Mouse (Mus musculus) heart, postnatal 0 days (tissue): ENCODE data around the gene Stx8. TPM values are rescaled to one million over a fixed set of nuclear protein-coding genes. Genes with fewer than 3 reads are reported as not detected.
A peak's percentile ranks its signal among the peaks of the same experiment; 100 is the strongest.

Experiments
- ATAC-seq: fragments of 200-750 bp; cut with Nextera tagmentation; 2 replicates; pipeline ENCODE4 v1.8.0; 2017; ENCODE audit warnings: low read depth, moderate number of reproducible peaks, moderate library complexity; ENCODE audit not compliant: insufficient read depth
- DNase-seq: peaks from one replicate; pipeline ENCODE4 v3.0.0-alpha.2; 2016; ENCODE audit warnings: low spot score
- H3K27ac ChIP-seq: fragments of 300-500 bp; sonication (generic); 2 replicates; pipeline ENCODE4 v1.5.1; 2014; ENCODE audit warnings: low read depth, mild to moderate bottlenecking
- H3K27me3 ChIP-seq: fragments of 300-500 bp; sonication (generic); 2 replicates; pipeline ENCODE4 v1.6.1; 2014; ENCODE audit warnings: low read length, mixed read lengths; ENCODE audit not compliant: control insufficient read depth, insufficient read depth
- H3K36me3 ChIP-seq: fragments of 300-500 bp; sonication (generic); replicated peaks from 2 replicates; pipeline ENCODE4 v1.6.1; 2014; ENCODE audit warnings: low read length, mixed read lengths; ENCODE audit not compliant: control insufficient read depth, insufficient read depth
- H3K4me1 ChIP-seq: fragments of 300-500 bp; sonication (generic); 2 replicates; pipeline ENCODE4 v1.6.1; 2014; ENCODE audit warnings: antibody characterized with exemption; ENCODE audit not compliant: control insufficient read depth, insufficient read depth
- H3K4me2 ChIP-seq: fragments of 300-500 bp; sonication (generic); 2 replicates; pipeline ENCODE4 v1.6.1; 2014; ENCODE audit warnings: low read depth, mild to moderate bottlenecking, low read length, moderate library complexity
- H3K4me3 ChIP-seq: fragments of 300-500 bp; sonication (generic); 2 replicates; pipeline ENCODE4 v1.5.1; 2014; ENCODE audit warnings: low read depth, low read length
- H3K9ac ChIP-seq: fragments of 300-500 bp; sonication (generic); replicated peaks from 2 replicates; pipeline ENCODE4 v1.6.1; 2014; ENCODE audit warnings: low read depth, low read length, mixed read lengths
- H3K9me3 ChIP-seq: fragments of 300-500 bp; sonication (generic); replicated peaks from 2 replicates; pipeline ENCODE4 v1.6.1; 2016; ENCODE audit warnings: low read length; ENCODE audit not compliant: control insufficient read depth
- CTCF ChIP-seq: IDR thresholded peaks from 2 replicates; pipeline ENCODE4 v1.5.1; 2016; ENCODE audit warnings: antibody characterized with exemption, control low read depth, low read depth
- EP300 ChIP-seq: IDR thresholded peaks from 2 replicates; pipeline ENCODE4 v1.6.1; 2016; ENCODE audit warnings: antibody characterized with exemption, low read depth
- WGBS: fragments of 180-500 bp; shearing (Covaris S2); extraction: QIAGEN DNeasy Blood & Tissue Kit; methylation state at CpG from one replicate; pipeline ENCODE4 v1.1.7; 2014; 5-methylcytosine and 5-hydroxymethylcytosine counted together
- polyA plus RNA-seq: library from polyadenylated mRNA; unstranded; fragments of >200 nt; fragmentation: Nextera tagmentation; extraction: Ambion mirVana; gene quantifications from 2 replicates; pipeline ENCODE4 v1.2.1, GENCODE M21; 2015
- total RNA-seq: library from RNA; depleted of rRNA; stranded (reverse); fragments of >200 nt; gene quantifications from 2 replicates; pipeline ENCODE4 v1.2.3, GENCODE M21; 2014; ENCODE audit warnings: low replicate concordance

Gene Stx8
- total and polyA plus RNA-seq, 2 experiments from 2014 or later, result 15.9 to 69.0 TPM

DNA sequence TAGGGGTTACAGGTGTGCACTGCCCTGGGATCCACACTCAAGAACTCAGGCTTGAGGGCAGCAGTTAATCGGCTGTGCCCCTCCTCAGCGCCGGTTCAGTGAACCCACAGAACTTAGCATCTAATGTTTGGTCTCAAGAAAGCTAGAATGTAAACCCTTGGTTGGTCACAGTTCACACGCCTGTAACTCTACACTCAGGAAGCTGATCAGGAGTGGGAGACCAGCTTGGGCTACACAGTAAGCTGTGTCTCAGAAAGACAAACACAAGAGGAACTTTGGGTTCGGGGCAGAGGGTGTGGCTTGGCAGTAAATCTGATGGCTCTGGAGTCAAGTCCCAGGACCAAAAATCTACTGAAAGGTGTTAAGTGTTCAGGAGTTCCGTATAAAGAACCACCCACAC, 17.6 kb downstream of the Stx8 start:
- WGBS, result 83% methylated on average over 6 of the region's 6 CpGs
- ATAC-seq (no peak), DNase-seq (no peak)
- no peak overlapping the region for H3K4me2 ChIP-seq
- no peaks in the 10 kb centered on the region for H3K27me3 ChIP-seq
- H3K4me3 ChIP-seq, result no peak overlapping the region
- H3K4me1 ChIP-seq, result 0 out of 2 replicates have a peak, but pooled peaks cover 6% of the 10 kb centered on the region
- TF ChIP-seq EP300, result no peak
- TF ChIP-seq CTCF, result no peak
- H3K9ac ChIP-seq, result no peak overlapping the region
- H3K36me3 ChIP-seq, result peaks cover 23% of the 10 kb centered on the region; the same call in 1 of the 2 replicates
- H3K27ac ChIP-seq, result no peak overlapping the region
- no peaks in the 10 kb centered on the region for H3K9me3 ChIP-seq

DNA sequence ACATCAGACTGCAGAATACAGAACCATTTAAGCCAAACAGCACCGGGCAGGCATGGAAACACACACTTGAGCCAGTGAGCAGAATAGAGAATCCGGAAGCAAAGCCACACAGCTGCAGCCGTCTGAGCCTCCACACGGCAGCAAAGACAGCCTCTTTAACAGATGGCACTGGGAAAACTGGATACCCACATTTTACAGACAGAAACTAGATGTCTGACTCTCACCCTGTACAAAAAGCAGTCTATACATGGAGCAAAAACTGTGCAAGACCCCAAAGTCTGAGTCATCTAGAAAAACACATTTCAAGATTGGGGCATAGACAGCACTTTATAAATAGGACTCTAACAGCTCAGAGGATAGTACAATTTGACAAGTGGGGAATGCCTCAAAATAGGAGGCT, 25.2 kb downstream of the Stx8 start:
- ATAC-seq, result no peak

DNA sequence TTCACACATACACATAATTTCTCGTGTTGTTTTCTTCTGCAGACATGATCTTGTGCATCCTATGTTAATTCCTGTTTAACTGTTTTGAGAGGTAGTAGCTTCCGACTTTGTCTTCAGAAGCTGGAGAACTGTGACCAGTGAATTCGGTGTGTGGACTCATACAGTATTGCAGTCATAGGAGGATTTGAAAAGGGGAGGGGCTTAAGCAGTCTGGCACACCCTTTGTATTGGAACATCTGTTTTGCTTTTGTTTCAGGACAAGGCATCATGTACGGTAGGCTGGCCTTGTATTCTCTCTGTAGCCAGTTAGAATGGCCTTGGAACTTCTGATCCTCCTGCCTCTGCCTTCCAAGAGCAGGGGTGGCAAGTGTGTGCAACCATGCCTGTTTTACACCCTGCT, 30.0 kb downstream of the Stx8 start:
- ATAC-seq (no peak), DNase-seq (no peak)
- Histone ChIP-seq H3K4me1 (no peaks in the 10 kb centered on the region), H3K4me3 (no peak overlapping the region), H3K27ac (no peak overlapping the region), H3K36me3 (0 out of 2 replicates have a peak, but pooled peaks cover 5% of the 10 kb centered on the region), H3K9ac (no peak overlapping the region), H3K9me3 (no peaks in the 10 kb centered on the region), H3K4me2 (no peak overlapping the region), H3K27me3 (no peaks in the 10 kb centered on the region)
- TF ChIP-seq EP300 (no peak), CTCF (no peak)
- WGBS, result 78% methylated on average over 4 of the region's 4 CpGs

More for the DNA sequence above, 25.2 kb downstream of the Stx8 start:
- no peak overlapping the region for H3K4me2 ChIP-seq
- no peak overlapping the region for H3K9ac ChIP-seq
- DNase-seq, result no peak
- H3K4me3 ChIP-seq, result no peak overlapping the region
- H3K36me3 ChIP-seq, result peaks cover 10% of the 10 kb centered on the region; the same call in 1 of the 2 replicates
- no peaks in the 10 kb centered on the region for H3K4me1 ChIP-seq
- no peaks in the 10 kb centered on the region for H3K27me3 ChIP-seq
- no peaks in the 10 kb centered on the region for H3K9me3 ChIP-seq
- TF ChIP-seq EP300 (no peak), CTCF (no peak)
- H3K27ac ChIP-seq, result no peak overlapping the region
- 84% methylated on average over 4 of the region's 4 CpGs for WGBS

DNA sequence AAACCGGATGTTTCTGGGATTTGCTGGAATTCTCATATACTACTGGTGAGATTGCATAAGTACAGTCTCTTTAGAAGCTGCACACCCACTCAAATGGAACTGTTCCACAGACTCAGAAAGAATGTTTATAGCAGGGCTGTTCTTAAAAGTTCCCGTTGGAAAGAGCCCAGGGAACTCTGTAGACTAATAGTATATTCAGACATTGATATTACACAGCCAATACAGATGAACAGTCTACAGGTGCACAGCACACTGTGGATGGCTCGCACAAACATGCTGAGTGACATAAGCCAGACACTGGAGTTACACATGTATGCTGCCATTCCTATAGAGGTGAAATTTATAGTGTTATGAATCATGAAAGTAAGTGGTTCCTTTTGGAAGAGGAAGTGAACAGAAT, 32.9 kb downstream of the Stx8 start:
- H3K9ac ChIP-seq, result no peak overlapping the region
- 0 out of 2 replicates have a peak, but pooled peaks cover 4% of the 10 kb centered on the region for H3K36me3 ChIP-seq
- H3K9me3 ChIP-seq, result no peaks in the 10 kb centered on the region
- H3K27ac ChIP-seq, result no peak overlapping the region
- no peaks in the 10 kb centered on the region for H3K27me3 ChIP-seq
- WGBS, result 66% methylated on average over 3 of the region's 3 CpGs
- H3K4me1 ChIP-seq, result no peaks in the 10 kb centered on the region
- DNase-seq, result no peak
- H3K4me3 ChIP-seq, result no peak overlapping the region
- TF ChIP-seq CTCF, result no peak
- no peak for TF ChIP-seq EP300
- no peak for ATAC-seq
- H3K4me2 ChIP-seq, result no peak overlapping the region

DNA sequence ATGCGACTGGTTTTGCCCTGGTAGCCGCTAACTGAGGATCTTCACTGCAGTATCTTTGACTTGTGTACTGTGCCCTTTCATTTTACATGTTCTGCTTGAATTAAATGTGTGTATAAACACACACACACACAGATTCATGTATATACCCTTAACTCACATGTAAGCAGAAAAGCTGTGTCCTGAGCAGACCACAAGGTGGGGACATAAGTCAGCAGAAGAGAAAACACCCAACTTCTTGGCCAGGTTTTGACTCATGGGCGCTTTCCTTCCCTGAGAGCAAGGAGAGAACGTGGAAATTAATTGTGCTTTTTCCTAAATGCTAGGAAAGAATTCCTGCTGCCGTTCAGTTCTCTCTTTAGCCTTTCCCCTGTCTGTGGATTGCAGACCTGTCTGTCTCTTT, 33.6 kb downstream of the Stx8 start:
- Histone ChIP-seq H3K9ac (no peak overlapping the region), H3K27me3 (no peaks in the 10 kb centered on the region), H3K4me3 (no peak overlapping the region), H3K27ac (no peak overlapping the region), H3K4me2 (no peak overlapping the region), H3K36me3 (no peaks in the 10 kb centered on the region), H3K4me1 (no peaks in the 10 kb centered on the region), H3K9me3 (no peaks in the 10 kb centered on the region)
- ATAC-seq (no peak), DNase-seq (no peak)
- WGBS, result 75% methylated on average over 5 of the region's 5 CpGs
- TF ChIP-seq CTCF (peak; percentile 56), EP300 (no peak)

DNA sequence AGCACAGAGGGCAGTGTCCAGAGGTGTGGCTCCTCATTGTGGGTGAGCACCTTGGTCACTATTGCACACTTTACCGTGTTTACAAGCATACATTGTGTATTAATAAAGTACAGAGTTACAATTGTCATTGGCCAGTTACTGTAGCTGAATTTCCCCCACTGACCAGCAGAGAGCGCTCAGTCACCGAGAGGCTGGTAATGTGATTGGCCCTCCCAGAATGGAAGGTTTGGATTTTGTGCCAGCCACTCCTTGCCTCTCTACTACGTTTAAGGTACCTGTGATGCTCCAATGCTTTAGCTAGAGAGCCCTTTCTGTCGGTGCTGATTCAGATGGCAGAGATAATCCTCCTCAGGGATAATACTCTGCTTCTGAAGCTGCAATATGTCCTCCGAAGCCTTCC, 38.2 kb downstream of the Stx8 start:
- 20% methylated on average over 6 of the region's 6 CpGs for WGBS

More for the DNA sequence above, 38.2 kb downstream of the Stx8 start:
- Histone ChIP-seq H3K9me3 (no peaks in the 10 kb centered on the region), H3K27ac (no peak overlapping the region), H3K27me3 (no peaks in the 10 kb centered on the region), H3K4me2 (no peak overlapping the region), H3K36me3 (no peaks in the 10 kb centered on the region), H3K4me1 (no peaks in the 10 kb centered on the region), H3K4me3 (no peak overlapping the region), H3K9ac (no peak overlapping the region)
- peak; percentile 97 for TF ChIP-seq CTCF
- no peak for TF ChIP-seq EP300
- peak; percentile 50 for DNase-seq
- no peak for ATAC-seq
